Mouse (Mus musculus) kidney, postnatal 0 days (tissue): ENCODE measurements around the gene Ldhal6b. TPM values are rescaled to one million over a fixed set of nuclear protein-coding genes. Genes with fewer than 3 reads are reported as not detected.
A peak's percentile ranks its signal among the peaks of the same experiment; 100 is the strongest.

Source experiments
- ATAC-seq: fragments of 200-750 bp; cut with Nextera tagmentation; replicated peaks from 2 replicates; pipeline ENCODE4 v1.8.0; 2017; ENCODE audit warnings: low read depth, moderate number of reproducible peaks, moderate TSS enrichment, moderate library complexity; ENCODE audit not compliant: low FRiP score
- DNase-seq: peaks from one replicate; pipeline ENCODE4 v3.0.0-alpha.2; 2016; ENCODE audit warnings: low spot score
- H3K27ac ChIP-seq: fragments of 300-500 bp; sonication (generic); 2 replicates; pipeline ENCODE4 v1.5.1; 2014; ENCODE audit warnings: mild to moderate bottlenecking
- H3K27me3 ChIP-seq: fragments of 300-500 bp; sonication (generic); 2 replicates; pipeline ENCODE4 v1.6.1; 2014; ENCODE audit warnings: low read length, mixed read lengths; ENCODE audit not compliant: insufficient read depth
- H3K36me3 ChIP-seq: fragments of 300-500 bp; sonication (generic); 2 replicates; pipeline ENCODE4 v1.6.1; 2014; ENCODE audit warnings: low read length, mixed read lengths; ENCODE audit not compliant: insufficient read depth
- H3K4me1 ChIP-seq: fragments of 300-500 bp; sonication (generic); replicated peaks from 2 replicates; pipeline ENCODE4 v1.6.1; 2014; ENCODE audit warnings: antibody characterized with exemption, low read length, mixed read lengths; ENCODE audit not compliant: insufficient read depth
- H3K4me2 ChIP-seq: fragments of 300-500 bp; sonication (generic); 2 replicates; pipeline ENCODE4 v1.6.1; 2014; ENCODE audit warnings: mild to moderate bottlenecking, low read length, moderate library complexity, mixed read lengths
- H3K4me3 ChIP-seq: fragments of 300-500 bp; sonication (generic); replicated peaks from 2 replicates; pipeline ENCODE4 v1.5.1; 2014; ENCODE audit warnings: low read depth, low read length
- H3K9ac ChIP-seq: fragments of 300-500 bp; sonication (generic); 2 replicates; pipeline ENCODE4 v1.6.1; 2014; ENCODE audit warnings: low read depth, low read length
- H3K9me3 ChIP-seq: fragments of 300-500 bp; sonication (generic); replicated peaks from 2 replicates; pipeline ENCODE4 v1.6.1; 2016; ENCODE audit warnings: low read length, inconsistent platforms, mixed read lengths
- CTCF ChIP-seq: IDR thresholded peaks from 2 replicates; pipeline ENCODE4 v1.5.1; 2016; ENCODE audit warnings: antibody characterized with exemption, low read depth, mild to moderate bottlenecking, moderate library complexity
- WGBS: fragments of 180-500 bp; shearing (Covaris S2); extraction: QIAGEN DNeasy Blood & Tissue Kit; methylation state at CpG from one replicate; pipeline ENCODE4 v1.1.7; 2014; 5-methylcytosine and 5-hydroxymethylcytosine counted together
- polyA plus RNA-seq: library from polyadenylated mRNA; unstranded; fragments of >200 nt; fragmentation: Nextera tagmentation; extraction: Ambion mirVana; gene quantifications from 2 replicates; pipeline ENCODE4 v1.2.1, GENCODE M21; 2015

Gene Ldhal6b
- polyA plus RNA-seq, 1 experiment from 2014 or later: not detected

DNA sequence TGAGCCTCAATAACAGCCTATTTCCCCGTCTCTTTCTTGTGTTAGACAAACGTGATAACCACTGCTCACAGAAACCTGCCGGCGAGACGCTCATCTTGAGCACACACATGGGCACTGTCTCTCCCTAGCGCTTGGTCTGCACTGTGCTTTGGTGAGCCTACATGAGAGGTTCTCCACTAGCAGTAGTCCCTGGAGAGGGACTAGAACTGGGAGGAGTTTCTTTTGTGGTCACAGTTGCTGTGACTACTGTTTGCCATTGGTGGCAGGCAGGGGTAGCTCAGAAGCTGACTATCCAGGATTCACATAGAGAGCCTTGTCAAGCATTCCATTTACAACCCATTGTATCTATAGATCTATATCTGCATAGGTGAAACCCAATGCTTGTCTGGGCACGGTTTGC, 5.8 kb downstream of the Ldhal6b start:
- H3K4me3 ChIP-seq: no peak overlapping the region
- 89% methylated on average over 7 of the region's 7 CpGs for WGBS
- TF ChIP-seq CTCF: no peak
- peaks cover 3% of the 10 kb centered on the region; the same call in 1 of the 2 replicates for H3K36me3 ChIP-seq
- no peaks in the 10 kb centered on the region for H3K4me1 ChIP-seq
- ATAC-seq (no peak), DNase-seq (no peak)
- H3K4me2 ChIP-seq: no peak overlapping the region
- H3K27me3 ChIP-seq: no peaks in the 10 kb centered on the region
- H3K9ac ChIP-seq: no peak overlapping the region
- H3K9me3 ChIP-seq: no peaks in the 10 kb centered on the region
- H3K27ac ChIP-seq: no peak overlapping the region

DNA sequence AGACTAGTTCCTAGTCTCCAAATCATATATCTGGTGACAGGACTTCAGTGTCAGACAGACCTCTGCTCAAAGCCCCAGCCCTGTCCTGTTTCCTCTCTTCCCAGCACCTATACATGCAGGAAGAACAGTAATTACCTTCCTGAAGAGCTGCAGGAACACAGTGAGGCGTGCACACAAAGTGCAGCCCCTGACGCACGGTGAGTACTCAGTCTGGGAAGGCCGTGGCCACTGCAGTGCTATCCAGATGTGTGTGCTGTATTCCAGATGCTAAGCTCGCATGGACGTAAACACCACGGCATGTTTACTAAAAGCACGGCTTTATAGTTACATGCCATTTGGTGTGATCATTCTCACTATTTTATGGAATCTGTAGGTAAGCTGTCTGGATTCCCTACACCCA, 6.3 kb downstream of the Ldhal6b start:
- Histone ChIP-seq H3K9ac (no peak overlapping the region), H3K36me3 (peaks cover 3% of the 10 kb centered on the region; the same call in 1 of the 2 replicates), H3K4me1 (no peaks in the 10 kb centered on the region), H3K4me3 (no peak overlapping the region), H3K27ac (no peak overlapping the region), H3K27me3 (no peaks in the 10 kb centered on the region), H3K4me2 (no peak overlapping the region), H3K9me3 (no peaks in the 10 kb centered on the region)
- TF ChIP-seq CTCF: no peak
- WGBS: 93% methylated on average over 8 of the region's 8 CpGs
- DNase-seq: no peak
- no peak for ATAC-seq

DNA sequence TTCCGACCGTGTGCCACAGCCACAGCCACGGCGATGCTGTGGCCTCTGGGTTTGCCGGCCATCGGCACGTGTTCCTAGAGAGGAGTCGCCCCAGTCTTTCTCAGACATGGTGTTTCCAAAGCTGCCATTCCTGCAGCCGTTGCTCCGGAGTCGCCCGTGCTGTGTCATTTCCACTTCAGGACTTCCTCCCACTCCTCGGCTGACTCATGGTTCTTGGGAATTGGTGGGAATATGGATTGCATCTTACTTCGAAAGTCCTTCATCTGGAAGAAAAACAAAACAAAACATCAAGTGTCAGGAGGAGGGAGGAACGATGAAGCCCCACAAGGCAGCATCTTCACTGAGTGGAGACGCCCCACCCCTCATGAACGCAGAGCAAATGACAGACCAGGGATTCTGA, 7.4 kb downstream of the Ldhal6b start:
- WGBS: 84% methylated on average over 17 of the region's 17 CpGs
- Histone ChIP-seq H3K27me3 (no peaks in the 10 kb centered on the region), H3K36me3 (peaks cover 3% of the 10 kb centered on the region; the same call in 1 of the 2 replicates), H3K9me3 (no peaks in the 10 kb centered on the region), H3K4me3 (no peak overlapping the region), H3K27ac (no peak overlapping the region), H3K9ac (no peak overlapping the region), H3K4me2 (no peak overlapping the region), H3K4me1 (no peaks in the 10 kb centered on the region)
- no peak for ATAC-seq
- DNase-seq: no peak
- no peak for TF ChIP-seq CTCF

DNA sequence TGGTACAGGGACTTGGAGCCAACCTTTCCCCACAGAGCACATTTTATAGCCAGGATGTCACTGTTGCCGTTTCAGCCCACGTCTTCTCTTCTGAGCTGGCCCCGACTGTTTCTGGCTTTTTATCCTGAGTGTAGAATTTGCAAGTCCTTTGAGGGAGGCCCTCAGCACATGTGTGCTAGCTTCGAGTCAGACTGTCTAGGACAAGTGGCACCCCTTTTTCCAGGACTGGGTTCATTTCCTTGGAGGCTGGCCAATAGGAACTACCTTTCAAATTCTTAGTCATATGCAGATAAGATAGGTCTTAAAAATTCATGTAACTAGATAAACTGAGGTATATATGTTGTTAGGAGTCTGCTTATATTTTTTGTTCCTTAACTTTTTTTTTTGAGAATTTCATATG, 8.2 kb downstream of the Ldhal6b start:
- no peaks in the 10 kb centered on the region for H3K27me3 ChIP-seq
- ATAC-seq: no peak
- TF ChIP-seq CTCF: no peak
- 0 out of 2 replicates have a peak, but pooled peaks cover under 1% of the 10 kb centered on the region for H3K4me1 ChIP-seq
- H3K27ac ChIP-seq: no peak overlapping the region
- no peak overlapping the region for H3K4me3 ChIP-seq
- 76% methylated on average over 4 of the region's 4 CpGs for WGBS
- no peaks in the 10 kb centered on the region for H3K9me3 ChIP-seq
- no peak for DNase-seq
- no peak overlapping the region for H3K9ac ChIP-seq
- peaks cover 3% of the 10 kb centered on the region; the same call in 1 of the 2 replicates for H3K36me3 ChIP-seq
- H3K4me2 ChIP-seq: no peak overlapping the region

DNA sequence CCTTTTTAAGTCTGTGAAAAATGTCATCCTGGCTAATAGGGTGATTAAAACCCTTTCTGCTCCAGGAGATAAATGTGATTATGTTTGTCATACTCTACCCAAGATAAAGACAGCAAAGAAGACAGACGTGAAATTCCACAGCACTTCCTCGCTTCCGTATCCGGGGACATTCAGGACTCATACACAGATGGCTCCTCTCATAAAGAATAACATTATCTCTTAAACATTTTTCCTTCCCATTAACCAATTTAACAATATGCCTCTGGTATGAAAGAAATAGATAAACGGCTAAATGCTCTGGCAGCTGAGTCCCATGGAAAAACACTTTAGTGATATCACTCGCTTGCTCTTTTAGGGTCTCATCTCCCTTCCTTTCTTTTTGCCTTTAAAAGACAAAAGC, 11.5 kb downstream of the Ldhal6b start:
- Histone ChIP-seq H3K9ac (no peak overlapping the region), H3K4me3 (no peak overlapping the region), H3K27me3 (no peaks in the 10 kb centered on the region), H3K4me2 (peak overlapping the region; percentile 16; the same call in 1 of the 2 replicates), H3K27ac (no peak overlapping the region), H3K4me1 (0 out of 2 replicates have a peak, but pooled peaks cover 4% of the 10 kb centered on the region), H3K36me3 (peaks cover 3% of the 10 kb centered on the region; the same call in 1 of the 2 replicates), H3K9me3 (no peaks in the 10 kb centered on the region)
- no peak for TF ChIP-seq CTCF
- no peak for ATAC-seq
- no peak for DNase-seq
- 71% methylated on average over 6 of the region's 6 CpGs for WGBS

DNA sequence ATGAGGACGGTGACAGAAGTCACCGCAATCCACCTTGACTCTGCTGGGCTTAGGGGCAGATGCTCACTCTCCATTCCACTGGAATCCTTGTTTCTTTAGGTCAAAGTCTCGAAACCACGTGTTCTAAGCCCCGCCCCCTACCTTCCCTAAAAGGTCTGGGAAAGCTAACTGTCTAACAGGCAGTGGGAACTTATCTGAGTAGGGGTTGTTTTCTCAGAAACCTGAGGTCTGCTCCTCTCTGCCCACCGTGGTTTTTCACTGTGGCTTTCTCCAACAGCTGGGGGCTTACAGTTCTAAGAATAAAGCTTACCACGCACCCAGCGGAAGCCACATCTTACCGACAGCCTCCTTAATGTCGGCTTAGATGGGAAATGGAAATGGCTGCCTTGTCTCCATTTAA, 12.0 kb downstream of the Ldhal6b start:
- no peak overlapping the region for H3K4me3 ChIP-seq

DNA sequence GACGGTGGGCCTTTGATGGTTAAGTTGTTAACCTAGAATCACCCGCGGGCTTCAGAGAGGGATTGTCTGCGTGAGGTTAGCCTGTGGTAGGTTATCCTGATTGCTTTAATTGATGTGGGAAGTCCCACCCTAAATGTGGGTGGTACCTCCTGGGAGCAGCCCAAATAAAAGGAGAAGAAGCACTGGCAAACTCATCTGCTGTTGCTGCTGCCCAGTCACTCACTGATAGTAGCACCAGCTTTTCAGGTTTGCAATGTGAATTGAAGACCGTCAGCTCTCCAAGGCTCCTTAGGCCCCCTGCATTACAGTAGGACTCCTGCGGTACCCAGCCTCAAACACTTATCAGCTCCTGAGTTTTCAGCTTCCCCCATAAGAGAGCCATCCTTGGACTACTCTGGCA, 14.7 kb downstream of the Ldhal6b start:
- 85% methylated on average over 6 of the region's 6 CpGs for WGBS
- no peak overlapping the region for H3K4me2 ChIP-seq
- no peak for TF ChIP-seq CTCF
- H3K4me1 ChIP-seq: 0 out of 2 replicates have a peak, but pooled peaks cover 7% of the 10 kb centered on the region
- no peak for DNase-seq
- H3K27me3 ChIP-seq: no peaks in the 10 kb centered on the region
- ATAC-seq: no peak
- no peak overlapping the region for H3K27ac ChIP-seq
- H3K36me3 ChIP-seq: no peaks in the 10 kb centered on the region
- H3K9ac ChIP-seq: no peak overlapping the region
- H3K9me3 ChIP-seq: no peaks in the 10 kb centered on the region
- no peak overlapping the region for H3K4me3 ChIP-seq

More for the DNA sequence above, 12.0 kb downstream of the Ldhal6b start:
- peaks cover 3% of the 10 kb centered on the region; the same call in 1 of the 2 replicates for H3K36me3 ChIP-seq
- H3K4me1 ChIP-seq: 0 out of 2 replicates have a peak, but pooled peaks cover 7% of the 10 kb centered on the region
- no peaks in the 10 kb centered on the region for H3K9me3 ChIP-seq
- ATAC-seq (no peak), DNase-seq (peak; percentile 64)
- no peak overlapping the region for H3K27ac ChIP-seq
- no peak overlapping the region for H3K9ac ChIP-seq
- TF ChIP-seq CTCF: no peak
- 28% methylated on average over 10 of the region's 10 CpGs for WGBS
- H3K27me3 ChIP-seq: no peaks in the 10 kb centered on the region
- H3K4me2 ChIP-seq: peak overlapping the region; percentile 16; the same call in 1 of the 2 replicates
